Mouse (Mus musculus): ENCODE measurements around the gene Phactr3. TPM values are rescaled to one million over a fixed set of nuclear protein-coding genes. Genes with fewer than 3 reads are reported as not detected.
A peak's percentile ranks its signal among the peaks of the same experiment; 100 is the strongest.

Phactr3 gene
- polyA plus RNA-seq, 1 experiment from 2014 or later, result 56.4 TPM

DNA sequence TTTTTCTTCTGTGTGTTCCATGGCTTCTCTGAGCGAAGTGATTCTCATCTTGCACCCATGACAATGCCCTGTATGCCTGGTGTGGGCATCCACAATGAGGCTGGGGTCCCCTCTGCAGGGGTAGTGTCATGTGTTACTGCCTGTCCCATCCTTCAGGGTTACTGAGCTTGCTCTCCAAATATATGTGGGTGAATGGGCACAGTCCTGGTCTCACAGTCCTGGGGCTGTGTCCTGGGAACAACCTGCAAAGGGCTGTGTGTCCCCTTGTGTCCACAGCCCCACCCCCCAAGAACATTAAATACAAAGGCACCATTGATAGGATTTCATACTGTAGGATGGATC lies 185.4 kb downstream of the Phactr3 start:
- H3K9ac ChIP-seq (ENCODE audit: low read length), result no peak overlapping the region
- H3K4me3 ChIP-seq (ENCODE audit: low read depth, low read length), result no peak overlapping the region
- H3K4me1 ChIP-seq (ENCODE audit: control insufficient read depth, insufficient read depth, low read length), result peaks cover 16% of the 10 kb centered on the region
- no peaks in the 10 kb centered on the region for H3K9me3 ChIP-seq (replicated peaks; ENCODE audit: control insufficient read depth, low read length)
- ATAC-seq (peak; percentile 50), DNase-seq (ENCODE audit: low spot score) (no peak)
- peak overlapping the region; percentile 87; the same call in 1 of the 2 replicates for H3K27ac ChIP-seq (ENCODE audit: low read depth, low read length)
- WGBS, result 48% methylated on average over 1 of the region's 1 CpGs
- H3K36me3 ChIP-seq (ENCODE audit: control insufficient read depth, insufficient read depth, low read length), result no peaks in the 10 kb centered on the region
- no peaks in the 10 kb centered on the region for H3K27me3 ChIP-seq (replicated peaks; ENCODE audit: control insufficient read depth, insufficient read depth, low read length)
- H3K4me2 ChIP-seq (ENCODE audit: low read length), result no peak overlapping the region

DNA sequence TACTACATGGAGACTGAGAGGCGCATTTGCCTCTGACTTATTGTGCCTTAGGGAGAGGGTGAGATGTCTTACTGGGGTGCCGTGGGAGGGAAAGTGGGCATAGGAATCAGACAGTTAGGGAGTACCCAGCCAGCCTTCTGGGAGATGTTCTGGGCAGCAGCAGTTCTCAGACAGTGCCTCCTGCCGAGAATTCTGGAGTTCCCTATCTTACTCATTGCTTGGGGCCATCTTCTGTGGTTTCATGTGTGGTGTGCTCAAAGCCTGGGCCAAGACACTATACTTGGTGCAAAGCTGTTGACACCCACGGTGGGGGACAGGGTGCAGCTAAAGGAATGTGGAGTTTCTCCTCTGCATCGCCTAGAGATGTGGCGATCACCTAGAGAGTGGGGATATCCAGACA lies 185.9 kb downstream of the Phactr3 start:
- Histone ChIP-seq H3K4me1 (ENCODE audit: control insufficient read depth, insufficient read depth, low read length) (peaks cover 16% of the 10 kb centered on the region), H3K36me3 (ENCODE audit: control insufficient read depth, insufficient read depth, low read length) (no peaks in the 10 kb centered on the region), H3K9me3 (replicated peaks; ENCODE audit: control insufficient read depth, low read length) (no peaks in the 10 kb centered on the region), H3K27me3 (replicated peaks; ENCODE audit: control insufficient read depth, insufficient read depth, low read length) (no peaks in the 10 kb centered on the region), H3K27ac (ENCODE audit: low read depth, low read length) (peak overlapping the region; percentile 87; the same call in 1 of the 2 replicates), H3K4me3 (ENCODE audit: low read depth, low read length) (no peak overlapping the region), H3K4me2 (ENCODE audit: low read length) (no peak overlapping the region), H3K9ac (ENCODE audit: low read length) (no peak overlapping the region)
- DNase-seq (ENCODE audit: low spot score) (no peak), ATAC-seq (no peak)
- 88% methylated on average over 6 of the region's 6 CpGs for WGBS

GRCm38 (mm10) chr2:178313539-178313938 lies 194.8 kb downstream of the Phactr3 start:
- WGBS, result 89% methylated on average over 7 of the region's 7 CpGs
- no peaks in the 10 kb centered on the region for H3K9me3 ChIP-seq (replicated peaks; ENCODE audit: control insufficient read depth, low read length)
- H3K27ac ChIP-seq (ENCODE audit: low read depth, low read length), result no peak overlapping the region
- no peak overlapping the region for H3K4me2 ChIP-seq (ENCODE audit: low read length)
- H3K4me3 ChIP-seq (ENCODE audit: low read depth, low read length), result no peak overlapping the region
- no peak overlapping the region for H3K9ac ChIP-seq (ENCODE audit: low read length)
- H3K36me3 ChIP-seq (ENCODE audit: control insufficient read depth, insufficient read depth, low read length), result 0 out of 2 replicates have a peak, but pooled peaks cover 2% of the 10 kb centered on the region
- DNase-seq (ENCODE audit: low spot score), result no peak
- no peak for ATAC-seq
- H3K4me1 ChIP-seq (ENCODE audit: control insufficient read depth, insufficient read depth, low read length), result no peaks in the 10 kb centered on the region
- no peaks in the 10 kb centered on the region for H3K27me3 ChIP-seq (replicated peaks; ENCODE audit: control insufficient read depth, insufficient read depth, low read length)

GRCm38 (mm10) chr2:178316281-178316680 lies 197.5 kb downstream of the Phactr3 start:
- Histone ChIP-seq H3K27ac (ENCODE audit: low read depth, low read length) (no peak overlapping the region), H3K9me3 (replicated peaks; ENCODE audit: control insufficient read depth, low read length) (no peaks in the 10 kb centered on the region), H3K36me3 (ENCODE audit: control insufficient read depth, insufficient read depth, low read length) (0 out of 2 replicates have a peak, but pooled peaks cover 2% of the 10 kb centered on the region), H3K27me3 (replicated peaks; ENCODE audit: control insufficient read depth, insufficient read depth, low read length) (no peaks in the 10 kb centered on the region), H3K4me2 (ENCODE audit: low read length) (no peak overlapping the region), H3K9ac (ENCODE audit: low read length) (no peak overlapping the region), H3K4me3 (ENCODE audit: low read depth, low read length) (no peak overlapping the region), H3K4me1 (ENCODE audit: control insufficient read depth, insufficient read depth, low read length) (no peaks in the 10 kb centered on the region)
- 82% methylated on average over 1 of the region's 1 CpGs for WGBS
- DNase-seq (ENCODE audit: low spot score), result no peak
- ATAC-seq, result no peak

GRCm38 (mm10) chr2:178319766-178320165 lies 201.0 kb downstream of the Phactr3 start:
- Histone ChIP-seq H3K4me3 (ENCODE audit: low read depth, low read length) (no peak overlapping the region), H3K27ac (ENCODE audit: low read depth, low read length) (no peak overlapping the region), H3K27me3 (replicated peaks; ENCODE audit: control insufficient read depth, insufficient read depth, low read length) (no peaks in the 10 kb centered on the region), H3K9ac (ENCODE audit: low read length) (no peak overlapping the region), H3K4me1 (ENCODE audit: control insufficient read depth, insufficient read depth, low read length) (no peaks in the 10 kb centered on the region), H3K9me3 (replicated peaks; ENCODE audit: control insufficient read depth, low read length) (no peaks in the 10 kb centered on the region), H3K36me3 (ENCODE audit: control insufficient read depth, insufficient read depth, low read length) (0 out of 2 replicates have a peak, but pooled peaks cover 2% of the 10 kb centered on the region), H3K4me2 (ENCODE audit: low read length) (no peak overlapping the region)
- ATAC-seq (no peak), DNase-seq (ENCODE audit: low spot score) (no peak)
- WGBS, result 86% methylated on average over 7 of the region's 7 CpGs

DNA sequence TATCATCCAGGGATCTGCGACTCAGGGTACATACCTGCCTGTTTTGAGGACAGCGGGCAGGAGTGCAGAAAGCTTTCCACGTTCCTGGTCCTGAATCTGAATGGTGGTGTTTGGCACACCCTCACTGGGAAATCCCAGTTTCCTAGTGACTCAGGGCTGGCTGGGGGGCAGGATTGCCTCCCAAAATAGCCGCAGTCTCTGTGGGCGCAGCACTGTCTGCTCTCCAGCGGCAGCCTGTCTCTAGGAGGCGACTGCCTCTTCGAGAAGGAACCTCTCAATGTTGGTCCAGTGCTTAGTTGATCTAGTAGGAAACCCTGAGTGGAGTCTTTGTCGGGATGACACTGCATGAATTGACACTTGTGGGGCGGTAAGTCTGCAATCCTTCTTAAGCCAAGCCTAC lies 202.5 kb downstream of the Phactr3 start:
- Histone ChIP-seq H3K4me3 (ENCODE audit: low read depth, low read length) (no peak overlapping the region), H3K4me1 (ENCODE audit: control insufficient read depth, insufficient read depth, low read length) (no peaks in the 10 kb centered on the region), H3K4me2 (ENCODE audit: low read length) (no peak overlapping the region), H3K27ac (ENCODE audit: low read depth, low read length) (no peak overlapping the region), H3K27me3 (replicated peaks; ENCODE audit: control insufficient read depth, insufficient read depth, low read length) (no peaks in the 10 kb centered on the region), H3K9ac (ENCODE audit: low read length) (no peak overlapping the region), H3K36me3 (ENCODE audit: control insufficient read depth, insufficient read depth, low read length) (0 out of 2 replicates have a peak, but pooled peaks cover 2% of the 10 kb centered on the region), H3K9me3 (replicated peaks; ENCODE audit: control insufficient read depth, low read length) (no peaks in the 10 kb centered on the region)
- no peak for DNase-seq (ENCODE audit: low spot score)
- 89% methylated on average over 10 of the region's 10 CpGs for WGBS
- no peak for ATAC-seq

DNA sequence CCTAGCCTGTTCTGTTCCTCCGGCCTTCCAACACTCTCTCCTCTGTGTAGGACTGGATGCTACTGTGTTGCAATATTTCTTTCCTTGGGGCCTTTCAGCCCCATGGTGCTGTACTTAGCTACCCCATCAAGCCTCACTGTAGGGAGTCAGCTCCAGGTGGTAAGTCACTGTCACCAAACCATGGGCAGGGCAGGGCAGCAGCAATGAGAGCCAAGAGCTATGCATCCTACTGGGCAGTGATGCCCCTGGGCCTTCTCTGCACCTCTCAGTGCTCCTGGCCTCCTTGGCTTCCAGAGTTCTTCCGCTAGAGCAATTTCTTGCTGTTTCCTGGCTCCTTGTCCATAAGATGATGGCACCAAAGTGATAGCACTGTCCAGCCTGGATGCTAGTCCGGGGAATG lies 205.6 kb downstream of the Phactr3 start:
- Histone ChIP-seq H3K4me2 (ENCODE audit: low read length) (no peak overlapping the region), H3K4me1 (ENCODE audit: control insufficient read depth, insufficient read depth, low read length) (peaks cover 8% of the 10 kb centered on the region), H3K9ac (ENCODE audit: low read length) (no peak overlapping the region), H3K4me3 (ENCODE audit: low read depth, low read length) (no peak overlapping the region), H3K27ac (ENCODE audit: low read depth, low read length) (no peak overlapping the region), H3K36me3 (ENCODE audit: control insufficient read depth, insufficient read depth, low read length) (no peaks in the 10 kb centered on the region), H3K27me3 (replicated peaks; ENCODE audit: control insufficient read depth, insufficient read depth, low read length) (no peaks in the 10 kb centered on the region), H3K9me3 (replicated peaks; ENCODE audit: control insufficient read depth, low read length) (no peaks in the 10 kb centered on the region)
- ATAC-seq (no peak), DNase-seq (ENCODE audit: low spot score) (no peak)
- 90% methylated on average over 3 of the region's 3 CpGs for WGBS

GRCm38 (mm10) chr2:178324818-178325217 lies 206.0 kb downstream of the Phactr3 start:
- DNase-seq (ENCODE audit: low spot score), result no peak
- Histone ChIP-seq H3K4me2 (ENCODE audit: low read length) (no peak overlapping the region), H3K27me3 (replicated peaks; ENCODE audit: control insufficient read depth, insufficient read depth, low read length) (no peaks in the 10 kb centered on the region), H3K9me3 (replicated peaks; ENCODE audit: control insufficient read depth, low read length) (no peaks in the 10 kb centered on the region), H3K36me3 (ENCODE audit: control insufficient read depth, insufficient read depth, low read length) (no peaks in the 10 kb centered on the region), H3K9ac (ENCODE audit: low read length) (no peak overlapping the region), H3K4me3 (ENCODE audit: low read depth, low read length) (no peak overlapping the region), H3K4me1 (ENCODE audit: control insufficient read depth, insufficient read depth, low read length) (peaks cover 8% of the 10 kb centered on the region), H3K27ac (ENCODE audit: low read depth, low read length) (no peak overlapping the region)
- 87% methylated on average over 4 of the region's 4 CpGs for WGBS
- ATAC-seq, result no peak

- H3K4me3 ChIP-seq (ENCODE audit: low read depth, low read length), result no peak overlapping the region
- DNase-seq (ENCODE audit: low spot score), result no peak
- peaks cover 8% of the 10 kb centered on the region for H3K4me1 ChIP-seq (ENCODE audit: control insufficient read depth, insufficient read depth, low read length)
- H3K9me3 ChIP-seq (replicated peaks; ENCODE audit: control insufficient read depth, low read length), result no peaks in the 10 kb centered on the region
- no peak overlapping the region for H3K27ac ChIP-seq (ENCODE audit: low read depth, low read length)
- H3K36me3 ChIP-seq (ENCODE audit: control insufficient read depth, insufficient read depth, low read length), result no peaks in the 10 kb centered on the region
- no peaks in the 10 kb centered on the region for H3K27me3 ChIP-seq (replicated peaks; ENCODE audit: control insufficient read depth, insufficient read depth, low read length)
- H3K4me2 ChIP-seq (ENCODE audit: low read length), result no peak overlapping the region
- 95% methylated on average over 10 of the region's 10 CpGs for WGBS
- no peak overlapping the region for H3K9ac ChIP-seq (ENCODE audit: low read length)
- no peak for ATAC-seq
Measured at GRCm38 (mm10) chr2:178326067-178326466, 207.3 kb downstream of the Phactr3 start.

Measured in forebrain, embryonic 14.5 days (tissue).